Mouse (Mus musculus) liver, postnatal 0 days (tissue): ENCODE results near the gene Cdc25a. TPM values are rescaled to one million over a fixed set of nuclear protein-coding genes. Genes with fewer than 3 reads are reported as not detected.

Experiments
- ATAC-seq: fragments of 200-750 bp; cut with Nextera tagmentation; 2 replicates; pipeline ENCODE4 v1.8.0; 2017; ENCODE audit warnings: mild to moderate bottlenecking, moderate library complexity
- DNase-seq: peaks from one replicate; pipeline ENCODE4 v3.0.0-alpha.2; 2016
- H3K27ac ChIP-seq: fragments of 300-500 bp; sonication (generic); 2 replicates; pipeline ENCODE4 v1.5.1; 2014; ENCODE audit warnings: antibody characterized with exemption, moderate library complexity, mild to moderate bottlenecking, low read depth
- H3K27me3 ChIP-seq: fragments of 300-500 bp; sonication (generic); 2 replicates; pipeline ENCODE4 v1.6.1; 2014; ENCODE audit warnings: low read length, control low read depth, mixed read lengths; ENCODE audit not compliant: insufficient read depth
- H3K36me3 ChIP-seq: fragments of 300-500 bp; sonication (generic); replicated peaks from 2 replicates; pipeline ENCODE4 v1.6.1; 2014; ENCODE audit warnings: mild to moderate bottlenecking, control low read depth, low read length, moderate library complexity, mixed read lengths; ENCODE audit not compliant: insufficient read depth
- H3K4me1 ChIP-seq: fragments of 300-500 bp; sonication (generic); 2 replicates; pipeline ENCODE4 v1.6.1; 2014; ENCODE audit warnings: antibody characterized with exemption, mild to moderate bottlenecking, control low read depth; ENCODE audit not compliant: insufficient read depth
- H3K4me2 ChIP-seq: fragments of 300-500 bp; sonication (generic); 2 replicates; pipeline ENCODE4 v1.6.1; 2014; ENCODE audit warnings: low read depth, mild to moderate bottlenecking, low read length, moderate library complexity, mixed read lengths
- H3K4me3 ChIP-seq: fragments of 300-500 bp; sonication (generic); 2 replicates; pipeline ENCODE4 v1.5.1; 2014; ENCODE audit warnings: low read depth, low read length
- H3K9ac ChIP-seq: fragments of 300-500 bp; sonication (generic); replicated peaks from 2 replicates; pipeline ENCODE4 v1.6.1; 2014; ENCODE audit warnings: mild to moderate bottlenecking, moderate library complexity
- H3K9me3 ChIP-seq: fragments of 300-500 bp; sonication (generic); 2 replicates; pipeline ENCODE4 v1.6.1; 2016; ENCODE audit warnings: mild to moderate bottlenecking, control low read depth, low read length, mixed read lengths
- CTCF ChIP-seq: sonication (generic); IDR thresholded peaks from 2 replicates; pipeline ENCODE4 v1.5.1; 2016; ENCODE audit warnings: antibody characterized with exemption, low read depth
- EP300 ChIP-seq: IDR thresholded peaks from 2 replicates; pipeline ENCODE4 v1.6.1; 2016; ENCODE audit warnings: antibody characterized with exemption, low read depth, mild to moderate bottlenecking
- WGBS: fragments of 180-500 bp; shearing (Covaris S2); extraction: QIAGEN DNeasy Blood & Tissue Kit; methylation state at CpG from one replicate; pipeline ENCODE4 v1.1.7; 2014; ENCODE audit not compliant: insufficient replicate concordance; 5-methylcytosine and 5-hydroxymethylcytosine counted together
- polyA plus RNA-seq: library from polyadenylated mRNA; unstranded; fragments of >200 nt; fragmentation: Nextera tagmentation; extraction: Ambion mirVana; gene quantifications from 2 replicates; pipeline ENCODE4 v1.2.1, GENCODE M21; 2015

Cdc25a gene
- polyA plus RNA-seq, 1 experiment from 2014 or later: 7.5 TPM

DNA sequence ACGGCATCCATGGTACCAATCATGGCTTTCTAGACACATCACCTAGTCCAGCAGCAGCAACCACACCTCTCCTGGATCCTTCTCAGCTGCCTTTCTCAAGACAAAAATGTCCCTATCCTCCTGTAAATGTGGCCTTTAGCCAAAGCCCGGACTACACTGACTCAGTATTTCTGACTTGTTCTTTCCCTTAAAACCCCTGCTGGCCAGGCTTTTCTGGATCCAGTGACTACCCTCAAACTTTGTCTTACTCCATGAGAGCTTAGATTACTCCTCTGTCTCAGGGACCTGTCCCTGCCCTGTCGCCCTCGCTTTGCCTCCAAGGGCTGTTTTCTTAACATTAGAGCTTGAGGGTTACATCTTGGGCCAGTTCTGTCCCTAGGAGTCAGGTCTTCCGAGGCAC is 25.3 kb upstream of the Cdc25a start:
- H3K36me3 ChIP-seq: no peaks in the 10 kb centered on the region
- no peak overlapping the region for H3K9ac ChIP-seq
- 78% methylated on average over 5 of the region's 5 CpGs for WGBS
- DNase-seq: no peak
- H3K4me2 ChIP-seq: no peak overlapping the region
- H3K9me3 ChIP-seq: no peaks in the 10 kb centered on the region
- no peak overlapping the region for H3K27ac ChIP-seq
- no peaks in the 10 kb centered on the region for H3K27me3 ChIP-seq
- ATAC-seq: no peak
- 0 out of 2 replicates have a peak, but pooled peaks cover 3% of the 10 kb centered on the region for H3K4me1 ChIP-seq
- H3K4me3 ChIP-seq: no peak overlapping the region
- TF ChIP-seq CTCF (no peak), EP300 (no peak)

DNA sequence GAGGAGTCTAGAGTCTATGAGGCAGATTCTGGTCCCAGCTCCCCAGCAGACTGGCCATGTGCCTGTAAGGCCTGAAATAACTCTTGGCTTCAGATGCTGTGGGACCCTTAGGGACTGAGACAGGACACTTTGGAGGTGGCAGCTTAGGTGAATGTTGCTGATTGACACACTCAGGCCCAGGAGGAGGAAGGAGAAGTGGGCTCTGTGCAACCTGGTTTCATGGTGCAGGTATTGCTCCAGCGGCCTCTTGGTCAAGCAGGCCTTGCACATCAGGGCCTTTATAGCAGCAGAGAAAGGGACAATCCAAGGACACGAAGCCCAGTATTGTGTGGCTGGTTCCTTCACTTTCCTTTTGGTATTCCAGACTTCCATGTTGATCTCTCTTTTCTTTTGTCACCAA is 21.0 kb upstream of the Cdc25a start:
- 61% methylated on average over 2 of the region's 2 CpGs for WGBS
- H3K4me1 ChIP-seq: peaks cover 8% of the 10 kb centered on the region; the same call in 1 of the 2 replicates
- ATAC-seq (peak; percentile 26; the same call in 1 of the 2 replicates), DNase-seq (peak; percentile 37)
- H3K9ac ChIP-seq: no peak overlapping the region
- peak overlapping the region; percentile 16; the same call in 1 of the 2 replicates for H3K27ac ChIP-seq
- no peaks in the 10 kb centered on the region for H3K27me3 ChIP-seq
- no peak overlapping the region for H3K4me2 ChIP-seq
- H3K4me3 ChIP-seq: no peak overlapping the region
- H3K9me3 ChIP-seq: no peaks in the 10 kb centered on the region
- TF ChIP-seq EP300 (no peak), CTCF (no peak)
- no peaks in the 10 kb centered on the region for H3K36me3 ChIP-seq

DNA sequence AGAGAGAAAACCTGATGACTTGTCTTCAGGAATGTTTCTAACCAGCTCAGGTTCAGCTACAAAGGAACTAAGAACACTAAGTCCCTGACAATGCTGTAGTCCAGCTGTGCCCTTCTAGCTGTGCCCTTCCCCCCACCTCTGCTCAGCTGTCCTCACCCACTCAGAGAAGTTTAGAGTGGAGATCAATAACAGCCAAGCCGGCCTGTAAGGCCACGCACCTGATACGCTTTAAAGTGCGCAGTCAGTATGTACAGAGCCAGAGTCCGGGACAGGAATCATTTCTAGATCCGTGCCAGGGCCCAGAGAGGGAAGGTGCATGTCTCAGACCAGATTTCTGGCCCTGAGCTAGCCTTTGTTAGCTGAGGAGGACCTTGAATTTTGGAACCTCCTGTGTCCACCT is 19.4 kb upstream of the Cdc25a start:
- no peak overlapping the region for H3K4me3 ChIP-seq
- no peak overlapping the region for H3K9ac ChIP-seq
- H3K36me3 ChIP-seq: no peaks in the 10 kb centered on the region
- WGBS: 54% methylated on average over 6 of the region's 6 CpGs
- peak; percentile 93 for ATAC-seq
- H3K27me3 ChIP-seq: no peaks in the 10 kb centered on the region
- peak; percentile 30 for DNase-seq
- H3K4me1 ChIP-seq: peaks cover 8% of the 10 kb centered on the region; the same call in 1 of the 2 replicates
- TF ChIP-seq CTCF (no peak), EP300 (no peak)
- H3K9me3 ChIP-seq: no peaks in the 10 kb centered on the region
- H3K27ac ChIP-seq: peak overlapping the region; percentile 59
- no peak overlapping the region for H3K4me2 ChIP-seq

DNA sequence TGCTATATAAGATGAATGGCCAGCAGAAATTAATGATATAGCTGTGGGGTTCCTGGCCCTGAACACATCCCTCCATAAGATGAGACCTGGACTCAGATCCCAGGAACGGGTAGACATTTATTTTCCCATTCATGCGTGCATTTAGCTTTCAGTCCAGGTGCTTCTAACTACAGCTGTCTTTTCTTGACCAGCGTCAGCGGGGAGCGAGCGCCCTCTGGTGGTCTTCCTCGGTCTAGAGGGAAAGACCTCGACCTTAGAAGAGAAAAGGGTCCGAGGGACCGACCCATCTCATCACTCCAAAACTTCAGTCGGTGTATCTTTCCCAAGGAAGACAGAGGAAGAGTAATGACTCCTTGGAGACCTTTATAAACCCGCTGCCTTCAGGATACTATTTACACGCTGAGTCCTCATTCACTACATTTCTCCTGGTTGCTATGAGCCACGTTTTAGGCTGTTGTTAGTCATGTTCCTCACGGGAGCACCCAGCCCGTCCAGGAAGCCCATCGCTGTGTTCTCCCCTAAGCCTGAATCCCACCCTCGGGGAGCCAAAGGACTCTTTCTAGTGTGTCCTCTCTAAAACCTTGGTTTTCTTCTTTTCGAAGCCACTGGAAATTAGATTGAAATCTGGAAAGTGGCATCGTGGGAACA is 12.9 kb upstream of the Cdc25a start:
- no peaks in the 10 kb centered on the region for H3K36me3 ChIP-seq
- DNase-seq (peak; percentile 88), ATAC-seq (peak; percentile 73)
- peaks cover 2% of the 10 kb centered on the region; the same call in 1 of the 2 replicates for H3K4me1 ChIP-seq
- no peak overlapping the region for H3K9ac ChIP-seq
- H3K4me2 ChIP-seq: peak overlapping the region; percentile 61
- peak overlapping the region; percentile 28 for H3K4me3 ChIP-seq
- no peaks in the 10 kb centered on the region for H3K27me3 ChIP-seq
- no peak for TF ChIP-seq EP300
- peak; percentile 94 for TF ChIP-seq CTCF
- WGBS: 6% methylated on average over 20 of the region's 20 CpGs
- no peaks in the 10 kb centered on the region for H3K9me3 ChIP-seq
- no peak overlapping the region for H3K27ac ChIP-seq

DNA sequence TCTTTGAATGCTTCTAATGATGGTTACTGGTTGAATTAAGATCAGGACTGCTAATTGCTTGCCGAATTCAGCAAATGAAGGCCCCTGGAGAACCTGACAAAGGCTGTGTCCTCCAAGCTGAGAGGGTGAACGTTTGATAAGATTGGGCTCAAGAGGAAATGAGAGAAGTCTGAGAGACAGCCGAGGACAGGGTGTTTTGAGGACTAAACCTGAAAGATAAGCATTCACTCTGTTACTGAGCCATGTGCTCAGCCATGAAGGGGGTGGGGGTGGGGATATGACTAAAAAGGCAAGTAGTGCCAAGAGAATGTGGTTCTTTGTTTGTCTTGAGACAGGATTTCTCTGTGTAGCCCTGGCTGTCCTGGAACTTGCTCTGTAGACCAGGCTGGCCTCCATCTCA is 12.3 kb upstream of the Cdc25a start:
- DNase-seq (no peak), ATAC-seq (peak; percentile 37)
- Histone ChIP-seq H3K9ac (no peak overlapping the region), H3K27ac (no peak overlapping the region), H3K27me3 (no peaks in the 10 kb centered on the region), H3K36me3 (no peaks in the 10 kb centered on the region), H3K9me3 (no peaks in the 10 kb centered on the region), H3K4me2 (peak overlapping the region; percentile 61), H3K4me3 (no peak overlapping the region; the same call in 1 of the 2 replicates), H3K4me1 (peaks cover 2% of the 10 kb centered on the region; the same call in 1 of the 2 replicates)
- WGBS: 17% methylated on average over 3 of the region's 3 CpGs
- TF ChIP-seq EP300 (no peak), CTCF (no peak)

DNA sequence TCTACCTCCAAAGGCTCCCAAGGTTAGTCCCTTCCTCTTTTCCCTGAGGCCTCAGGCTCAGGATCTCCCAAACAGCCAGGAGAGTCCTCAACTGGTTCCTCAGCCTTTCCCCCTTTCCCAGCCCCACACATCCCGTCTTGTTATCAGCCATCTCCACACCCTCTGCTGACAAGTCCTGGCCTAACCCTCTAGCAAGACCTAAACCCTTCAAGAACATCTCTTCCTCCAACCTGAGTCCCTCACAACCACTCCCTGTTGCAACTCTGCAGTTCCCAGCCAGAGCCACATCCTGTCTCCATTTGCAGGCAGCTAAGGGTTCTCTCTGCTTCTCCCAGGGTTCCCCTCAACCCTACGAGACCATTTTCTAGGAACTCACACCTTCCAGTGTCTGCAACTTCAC is 9.2 kb upstream of the Cdc25a start:
- Histone ChIP-seq H3K4me2 (no peak overlapping the region), H3K27ac (no peak overlapping the region), H3K4me3 (no peak overlapping the region), H3K27me3 (no peaks in the 10 kb centered on the region), H3K9ac (no peak overlapping the region), H3K36me3 (no peaks in the 10 kb centered on the region), H3K9me3 (no peaks in the 10 kb centered on the region), H3K4me1 (peaks cover 10% of the 10 kb centered on the region)
- no peak for TF ChIP-seq CTCF
- no peak for TF ChIP-seq EP300
- DNase-seq (no peak), ATAC-seq (no peak)
- WGBS: 30% methylated on average over 2 of the region's 2 CpGs
